Mouse (Mus musculus) brown adipose tissue, adult 24 weeks (tissue): ENCODE measurements at regions not wholly inside any gene's neighbourhood (a gene's known extent, or its start where the extent isn't known, plus 50 kb on each side); places are given as distances from the start of the nearest gene placed in this dataset.

ENCODE experiments used
- H3K27ac ChIP-seq: fragments of 200-500 bp; replicated peaks from 2 replicates; pipeline ENCODE4 v1.5.1; 2012; ENCODE audit warnings: low read depth, mild to moderate bottlenecking, low read length
- H3K4me1 ChIP-seq: fragments of 200-500 bp; 2 replicates; pipeline ENCODE4 v1.6.1; 2012; ENCODE audit warnings: low read length, mixed read lengths; ENCODE audit not compliant: control insufficient read depth, insufficient read depth, insufficient read length
- H3K4me3 ChIP-seq: fragments of 200-500 bp; 2 replicates; pipeline ENCODE4 v1.5.1; 2012; ENCODE audit warnings: low read depth, mild to moderate bottlenecking, low read length, moderate library complexity; ENCODE audit not compliant: insufficient read depth

GRCm38 (mm10) chr2:160256251-160256650, 77.7 kb downstream of the Gm826 start:
- Histone ChIP-seq H3K4me3 (no peak overlapping the region), H3K27ac (no peak overlapping the region), H3K4me1 (no peaks in the 10 kb centered on the region)

DNA sequence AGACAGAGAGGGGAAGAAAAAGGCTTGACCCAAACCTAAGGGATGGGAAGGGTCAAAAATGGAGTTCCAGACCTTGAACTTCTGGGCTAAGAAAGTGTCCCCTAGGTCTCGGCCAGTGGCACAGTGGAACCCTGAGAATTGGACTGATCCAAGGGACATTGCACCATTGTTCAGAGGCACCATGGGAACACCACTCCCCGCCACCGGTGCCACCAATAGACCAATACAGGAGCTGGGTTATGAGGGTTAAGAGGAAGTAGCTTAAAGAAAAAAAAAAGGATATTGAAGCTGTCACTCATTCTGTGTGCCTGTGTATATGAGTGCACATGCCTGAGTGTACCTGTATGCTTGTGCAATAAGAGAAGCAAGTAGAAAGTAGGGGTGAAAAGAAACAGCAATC, 83.7 kb downstream of the Gm826 start:
- Histone ChIP-seq H3K4me1 (peaks cover 4% of the 10 kb centered on the region; the same call in 1 of the 2 replicates), H3K4me3 (no peak overlapping the region), H3K27ac (no peak overlapping the region)

DNA sequence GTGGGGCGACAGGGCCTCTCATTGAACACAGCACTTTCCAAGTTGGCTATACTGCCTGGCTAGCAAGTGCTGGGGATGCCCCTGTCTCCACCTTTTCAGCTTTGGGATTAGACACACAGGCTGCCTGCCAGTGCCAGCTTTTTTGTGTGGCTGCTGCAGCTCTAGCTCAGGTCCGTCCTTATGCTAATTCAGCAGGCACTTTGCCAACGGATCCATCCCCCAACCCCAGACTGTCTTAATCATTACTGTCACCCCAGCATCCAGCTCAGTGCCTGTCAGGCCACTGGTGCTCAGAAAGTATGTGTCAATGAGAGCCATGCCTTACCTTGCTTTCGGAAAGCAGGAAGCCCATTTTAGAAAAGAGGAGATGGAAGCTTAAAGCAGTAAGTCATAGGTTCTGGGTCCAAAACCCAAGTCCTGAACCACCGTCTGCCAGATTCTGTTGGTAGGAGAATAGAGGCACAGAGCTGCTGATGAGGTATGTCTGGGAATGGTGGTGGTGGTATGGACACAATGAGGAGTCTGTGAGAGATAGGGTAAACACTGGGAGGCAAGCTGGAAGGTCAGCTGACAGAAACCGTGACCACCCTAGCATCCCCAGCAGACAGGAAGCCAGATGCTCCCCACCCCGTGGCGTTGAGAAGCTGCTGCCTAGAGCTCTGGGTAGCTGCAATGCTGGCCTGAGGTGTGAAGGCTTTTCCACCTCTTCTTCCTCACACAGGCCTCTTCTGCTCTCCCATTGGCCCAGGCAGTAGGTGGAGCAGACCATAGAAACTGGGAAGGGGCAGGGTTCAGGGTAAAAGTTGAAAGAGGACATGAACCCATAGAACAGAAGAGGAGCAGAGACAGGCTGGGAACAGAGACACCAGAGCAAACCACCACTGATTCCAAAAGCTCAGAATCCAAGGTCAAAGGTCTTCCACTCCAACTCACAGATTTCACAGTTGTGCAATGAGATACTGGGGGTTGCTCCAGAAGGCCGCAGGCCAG, 84.6 kb downstream of the Gm826 start:
- no peak overlapping the region for H3K27ac ChIP-seq
- no peak overlapping the region for H3K4me3 ChIP-seq
- H3K4me1 ChIP-seq: peaks cover 4% of the 10 kb centered on the region; the same call in 1 of the 2 replicates

GRCm38 (mm10) chr2:160247286-160247685, 86.7 kb downstream of the Gm826 start:
- no peak overlapping the region for H3K4me3 ChIP-seq
- H3K4me1 ChIP-seq: peaks cover 4% of the 10 kb centered on the region; the same call in 1 of the 2 replicates
- H3K27ac ChIP-seq: no peak overlapping the region

- Histone ChIP-seq H3K4me3 (no peak overlapping the region), H3K4me1 (peaks cover 4% of the 10 kb centered on the region; the same call in 1 of the 2 replicates), H3K27ac (no peak overlapping the region)
Observed at GRCm38 (mm10) chr2:160246356-160246755, 87.6 kb downstream of the Gm826 start.

DNA sequence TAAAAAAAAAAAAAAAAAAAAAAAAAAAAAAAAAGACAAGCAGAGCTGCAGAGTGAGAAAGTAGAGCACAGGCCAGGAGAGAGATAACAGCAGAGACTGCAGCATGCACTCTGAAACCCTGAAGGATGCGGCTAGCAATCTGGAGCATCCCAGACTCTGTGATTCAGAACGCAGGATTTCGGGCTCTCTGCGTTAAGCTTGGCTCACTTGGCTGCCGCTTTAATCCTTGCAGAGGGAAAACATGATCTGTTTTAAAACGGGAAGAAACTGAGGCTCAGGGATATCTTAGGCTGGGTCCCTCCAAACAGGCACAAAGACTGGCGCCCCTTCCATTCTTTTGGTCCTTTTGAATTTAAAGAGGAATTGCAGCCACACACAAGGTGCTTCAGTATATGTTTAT, 89.1 kb downstream of the Gm826 start:
- H3K27ac ChIP-seq: no peak overlapping the region
- H3K4me1 ChIP-seq: peaks cover under 1% of the 10 kb centered on the region; the same call in 1 of the 2 replicates
- H3K4me3 ChIP-seq: no peak overlapping the region

DNA sequence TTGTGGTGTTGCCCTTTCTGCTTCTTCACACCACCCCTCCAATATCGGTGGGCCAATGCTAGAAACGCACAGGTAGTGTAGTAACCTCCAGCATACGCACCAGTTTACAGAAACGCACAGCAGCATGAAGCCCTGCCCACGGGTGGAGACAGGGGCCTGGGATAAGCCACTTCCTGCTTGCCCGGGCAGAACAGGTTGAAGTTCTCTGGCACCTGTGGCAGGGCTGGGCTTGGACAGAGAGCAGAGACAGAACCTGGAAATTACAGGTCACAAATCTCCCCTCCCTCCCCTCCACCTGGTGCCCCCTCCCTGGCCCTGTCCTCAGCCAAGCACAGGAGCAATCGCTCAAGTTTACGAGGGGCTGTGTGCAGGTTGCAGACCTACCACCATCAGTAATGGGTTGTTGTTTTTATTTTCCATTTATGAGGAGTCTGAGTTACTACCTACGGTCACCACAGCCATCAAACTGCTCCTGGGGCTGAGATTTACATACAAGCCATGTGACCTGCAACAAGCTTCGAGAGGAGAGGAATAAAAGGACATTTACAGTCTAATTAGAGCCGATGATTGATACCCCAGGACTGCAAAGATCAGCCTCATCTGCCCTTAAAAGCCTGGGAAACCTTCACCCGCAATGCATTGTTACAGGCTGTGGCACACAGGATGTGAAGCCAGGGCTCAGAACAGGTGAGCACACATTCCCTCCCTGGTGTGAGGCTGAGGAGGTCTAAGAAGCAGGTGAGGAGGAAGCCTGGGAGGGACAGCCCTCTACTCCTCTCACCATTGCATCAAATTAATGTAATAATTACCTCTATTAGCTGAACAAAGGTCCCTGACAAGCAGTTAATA, 93.2 kb downstream of the Gm826 start:
- Histone ChIP-seq H3K4me1 (no peaks in the 10 kb centered on the region), H3K27ac (no peak overlapping the region), H3K4me3 (no peak overlapping the region)

GRCm38 (mm10) chr2:160237436-160238104, 96.4 kb downstream of the Gm826 start:
- peak overlapping the region; percentile 42; the same call in 1 of the 2 replicates for H3K27ac ChIP-seq
- no peak overlapping the region for H3K4me3 ChIP-seq
- H3K4me1 ChIP-seq: no peaks in the 10 kb centered on the region

DNA sequence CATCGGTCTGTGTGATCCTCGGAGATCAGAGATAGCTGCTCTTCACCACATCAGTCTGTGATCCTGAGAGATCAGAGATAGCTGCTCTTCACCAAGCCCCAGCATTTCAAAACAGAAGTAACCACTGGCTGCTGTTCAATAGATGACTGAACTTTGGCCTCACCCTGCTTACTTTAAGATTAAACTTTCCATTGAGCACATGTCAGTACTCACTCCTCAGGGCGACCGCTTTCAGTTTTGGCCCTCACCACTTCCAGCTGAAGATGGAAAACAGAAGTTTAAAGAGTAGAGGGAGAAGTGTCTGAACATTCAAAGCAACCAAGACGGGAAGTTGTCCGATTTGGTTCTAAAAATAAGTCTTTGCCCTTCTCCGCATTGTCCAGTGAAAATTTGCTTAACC, 97.2 kb downstream of the Gm826 start:
- H3K4me3 ChIP-seq: no peak overlapping the region
- H3K27ac ChIP-seq: peak overlapping the region; percentile 41
- H3K4me1 ChIP-seq: no peaks in the 10 kb centered on the region

- H3K4me3 ChIP-seq: no peak overlapping the region
- H3K27ac ChIP-seq: peak overlapping the region; percentile 53
- no peaks in the 10 kb centered on the region for H3K4me1 ChIP-seq
Observed at GRCm38 (mm10) chr2:160230786-160231185, 103.2 kb downstream of the Gm826 start.

- H3K27ac ChIP-seq: no peak overlapping the region
- peaks cover 3% of the 10 kb centered on the region; the same call in 1 of the 2 replicates for H3K4me1 ChIP-seq
- H3K4me3 ChIP-seq: no peak overlapping the region
Observed at GRCm38 (mm10) chr2:160228331-160229035, 105.5 kb downstream of the Gm826 start.

- peaks cover 3% of the 10 kb centered on the region; the same call in 1 of the 2 replicates for H3K4me1 ChIP-seq
- H3K4me3 ChIP-seq: no peak overlapping the region
- H3K27ac ChIP-seq: 0 out of 2 replicates have a peak overlapping the region, but pooled peaks have one; percentile 15
Observed at GRCm38 (mm10) chr2:160225450-160225849, 108.5 kb downstream of the Gm826 start.

GRCm38 (mm10) chr2:160223366-160223765, 110.6 kb downstream of the Gm826 start:
- Histone ChIP-seq H3K4me3 (no peak overlapping the region), H3K4me1 (peaks cover 3% of the 10 kb centered on the region; the same call in 1 of the 2 replicates), H3K27ac (no peak overlapping the region)

GRCm38 (mm10) chr2:160221772-160222171, 112.2 kb downstream of the Gm826 start:
- peaks cover 3% of the 10 kb centered on the region; the same call in 1 of the 2 replicates for H3K4me1 ChIP-seq
- no peak overlapping the region for H3K27ac ChIP-seq
- H3K4me3 ChIP-seq: no peak overlapping the region
